Mouse (Mus musculus) bone marrow, adult 2 months (tissue): Measurements from ENCODE around the gene Selenot. TPM values are rescaled to one million over a fixed set of nuclear protein-coding genes. Genes with fewer than 3 reads are reported as not detected.
A peak's percentile ranks its signal among the peaks of the same experiment; 100 is the strongest.
"Not testable (repeated sequence)": the region's sequence is repeated elsewhere in the genome, so short reads cannot be mapped to it uniquely, and the experiment has no call there.

ENCODE experiments used
- H3K27ac ChIP-seq: fragments of 200-500 bp; 2 replicates; pipeline ENCODE4 v1.5.1; 2012; ENCODE audit warnings: low read depth, mild to moderate bottlenecking, control low read depth, inconsistent platforms, low read length; ENCODE audit not compliant: control insufficient read depth, poor library complexity, insufficient read depth
- H3K4me1 ChIP-seq: fragments of 200-500 bp; 2 replicates; pipeline ENCODE4 v1.6.1; 2011; ENCODE audit warnings: low read length; ENCODE audit not compliant: control insufficient read depth, insufficient read depth
- H3K4me3 ChIP-seq: fragments of 200-500 bp; replicated peaks from 2 replicates; pipeline ENCODE3; 2011; ENCODE audit warnings: mild to moderate bottlenecking, low read depth, low read length, control low read depth; ENCODE audit not compliant: control insufficient read depth
- CTCF ChIP-seq: fragments of 200-500 bp; IDR thresholded peaks from 2 replicates; pipeline ENCODE4 v1.5.1; 2011; ENCODE audit warnings: low read length, control low read depth; ENCODE audit not compliant: control insufficient read depth, insufficient read depth
- POLR2A ChIP-seq: fragments of 200-500 bp; IDR thresholded peaks from 2 replicates; pipeline ENCODE4 v1.6.1; 2011; ENCODE audit warnings: low read depth, mild to moderate bottlenecking, control low read depth, low read length, borderline replicate concordance; ENCODE audit not compliant: control insufficient read depth
- WGBS: fragments of 180-500 bp; shearing (Covaris S2); methylation state at CpG from one replicate; pipeline ENCODE4 v1.1.7; 2018; 5-methylcytosine and 5-hydroxymethylcytosine counted together
- polyA plus RNA-seq: library from polyadenylated mRNA; stranded (reverse); fragments of >200 nt; gene quantifications from 2 replicates; pipeline ENCODE4 v1.2.4, GENCODE M21; 2011; ENCODE audit warnings: low replicate concordance; ENCODE audit not compliant: missing spikeins, insufficient read depth, insufficient read length

Selenot gene
- polyA plus RNA-seq, 1 experiment = 31.9 TPM

DNA sequence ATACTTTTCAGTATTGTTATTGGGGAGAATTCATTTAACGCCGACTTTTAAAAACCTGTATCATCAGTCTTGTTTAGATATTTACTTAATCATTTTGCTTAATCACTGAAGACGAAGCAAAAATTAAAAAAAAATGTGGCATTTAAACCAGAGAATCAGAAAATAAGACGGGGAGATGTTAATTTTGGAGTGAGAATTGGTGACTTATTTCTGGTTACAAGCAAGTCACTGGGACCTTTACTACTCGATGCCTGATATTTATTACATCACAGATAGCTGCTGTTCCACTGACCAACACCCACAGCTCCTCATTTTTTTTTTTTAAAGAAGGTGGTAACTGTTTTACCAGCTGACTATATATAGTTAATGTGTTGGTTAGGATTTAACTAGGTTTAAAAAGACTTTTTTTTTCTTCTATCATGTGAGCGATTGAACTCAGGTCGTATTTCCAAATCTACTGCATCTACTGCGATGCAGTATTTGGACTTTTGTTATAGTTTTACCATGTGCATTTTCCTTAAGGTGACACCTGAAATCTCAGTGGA, 1.1 kb downstream of the Selenot start:
- no peak overlapping the region for H3K27ac ChIP-seq
- H3K4me3 ChIP-seq = peak overlapping the region; percentile 42
- TF ChIP-seq POLR2A (no peak), CTCF (no peak)
- 11% methylated on average over 8 of the region's 8 CpGs for WGBS
- no peaks in the 10 kb centered on the region; the same call in 1 of the 2 replicates for H3K4me1 ChIP-seq

DNA sequence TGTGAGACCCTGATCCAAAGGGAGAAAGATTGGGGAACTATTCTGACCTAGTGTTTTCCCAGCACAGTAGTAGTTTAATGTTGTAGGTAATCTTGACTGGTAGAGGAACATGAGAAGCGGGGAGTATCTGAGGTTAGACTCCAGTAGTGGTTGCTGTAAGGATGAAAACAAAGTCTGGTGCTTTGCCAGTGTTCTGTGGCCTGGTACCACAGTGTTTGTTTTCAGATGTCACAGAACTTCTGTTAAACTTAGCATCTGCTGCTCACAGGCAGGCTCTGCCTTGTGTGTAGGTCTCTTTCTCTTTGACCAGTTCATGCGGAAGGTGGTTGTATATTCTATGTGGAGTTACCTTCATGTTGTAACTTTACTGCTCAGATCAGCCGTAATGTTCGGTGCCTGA, 5.1 kb downstream of the Selenot start:
- 34% methylated on average over 4 of the region's 4 CpGs for WGBS
- Histone ChIP-seq H3K4me1 (no peaks in the 10 kb centered on the region; the same call in 1 of the 2 replicates), H3K27ac (no peak overlapping the region), H3K4me3 (no peak overlapping the region)
- TF ChIP-seq CTCF = no peak
- TF ChIP-seq POLR2A = no peak

DNA sequence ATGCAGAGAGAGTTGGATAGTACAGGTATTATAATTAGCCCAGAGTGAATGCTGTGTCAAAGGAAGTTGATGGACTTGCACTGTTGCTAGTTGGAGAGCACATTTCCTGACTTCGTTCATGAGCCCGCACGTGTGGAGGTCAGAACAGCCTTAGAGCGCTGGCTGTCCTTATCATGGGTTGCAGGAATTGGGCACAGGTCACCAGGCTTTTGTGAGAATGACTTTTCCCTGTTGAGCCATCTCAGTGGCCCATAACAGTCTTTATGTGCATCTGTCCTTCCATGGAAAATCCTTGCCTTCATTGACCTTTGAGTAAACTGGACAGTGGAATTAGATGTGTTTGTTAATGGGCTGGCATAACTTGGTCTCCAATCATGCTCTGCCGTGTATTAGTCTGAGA, 5.9 kb downstream of the Selenot start:
- no peak overlapping the region for H3K4me3 ChIP-seq
- TF ChIP-seq POLR2A (no peak), CTCF (no peak)
- 26% methylated on average over 5 of the region's 5 CpGs for WGBS
- H3K4me1 ChIP-seq = no peaks in the 10 kb centered on the region; the same call in 1 of the 2 replicates
- H3K27ac ChIP-seq = no peak overlapping the region

DNA sequence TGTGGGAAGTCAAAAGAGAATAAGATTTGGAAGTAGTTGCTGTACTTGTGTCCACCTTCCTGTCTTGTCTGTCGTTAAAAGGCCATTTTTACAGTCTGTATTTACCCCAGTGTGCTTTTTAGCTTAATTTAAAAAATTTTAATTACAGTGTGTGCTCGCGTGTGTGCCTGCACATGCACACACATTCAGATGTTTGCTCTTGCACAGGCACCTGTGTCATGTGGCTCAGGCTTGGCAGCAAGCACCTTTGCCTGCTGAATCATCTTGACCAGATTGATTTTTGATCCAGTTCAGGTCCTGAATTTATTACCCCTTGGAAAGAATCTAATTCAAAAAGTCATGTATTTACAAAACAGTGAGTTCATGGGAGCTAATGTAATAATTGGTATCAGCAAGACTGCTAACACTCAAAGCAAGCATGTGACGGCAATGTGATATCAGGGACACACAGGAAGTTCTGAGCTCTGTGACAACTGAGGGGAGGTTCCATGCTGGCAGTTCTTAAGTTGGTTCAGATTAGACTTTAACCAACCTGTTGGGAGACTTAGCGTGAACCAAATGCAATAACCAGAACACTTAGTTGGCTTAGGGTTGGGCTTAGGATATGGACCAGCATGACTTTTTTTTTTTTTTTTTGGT, 6.5 kb downstream of the Selenot start:
- H3K27ac ChIP-seq = no peak overlapping the region
- H3K4me1 ChIP-seq = no peaks in the 10 kb centered on the region; the same call in 1 of the 2 replicates

DNA sequence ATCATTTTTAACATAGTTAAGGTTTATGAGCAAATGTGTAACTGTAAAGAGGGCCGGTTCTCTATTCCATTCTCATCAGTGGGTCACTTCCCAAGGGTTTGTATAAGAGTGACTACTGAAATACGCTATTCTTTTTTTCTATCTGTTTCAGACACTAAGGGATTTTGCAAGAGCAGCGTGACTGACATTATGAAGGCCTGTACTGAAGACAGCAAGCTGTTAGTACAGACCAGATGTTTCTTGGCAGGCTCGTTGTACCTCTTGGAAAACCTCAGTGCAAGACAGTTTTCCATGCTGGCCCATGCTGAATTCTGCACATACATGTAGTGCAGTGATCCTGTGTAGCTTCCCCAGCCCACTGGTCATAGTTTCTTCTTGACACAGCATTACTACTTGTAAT, 14.1 kb downstream of the Selenot start:
- 92% methylated on average over 4 of the region's 4 CpGs for WGBS
- not testable (repeated sequence) for H3K4me1 ChIP-seq, H3K4me3 ChIP-seq, H3K27ac ChIP-seq

More for the DNA sequence above, 6.5 kb downstream of the Selenot start:
- H3K4me3 ChIP-seq = no peak overlapping the region
- TF ChIP-seq CTCF (no peak), POLR2A (no peak)
- 58% methylated on average over 5 of the region's 5 CpGs for WGBS

DNA sequence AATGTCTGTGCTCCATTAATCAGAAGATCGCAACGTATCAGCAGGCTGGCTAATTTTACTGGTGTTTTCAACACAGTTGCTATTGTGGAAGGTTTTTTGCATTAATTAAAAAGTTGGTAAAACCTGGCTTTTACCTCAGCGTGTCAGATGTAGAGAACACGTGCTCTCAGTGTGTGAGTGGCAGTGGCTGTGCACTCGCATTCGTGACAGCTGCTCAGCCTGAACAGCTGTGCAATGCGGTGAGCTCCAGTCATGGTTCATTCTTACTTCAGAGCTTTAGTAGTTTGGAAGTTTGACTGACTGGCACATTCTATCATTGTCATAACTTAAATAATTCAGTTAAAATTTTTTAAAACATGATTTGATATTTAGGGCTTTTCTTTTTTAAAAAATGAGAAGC, 16.2 kb downstream of the Selenot start:
- WGBS = 91% methylated on average over 7 of the region's 7 CpGs
- H3K27ac ChIP-seq, H3K4me1 ChIP-seq, H3K4me3 ChIP-seq: not testable (repeated sequence)

DNA sequence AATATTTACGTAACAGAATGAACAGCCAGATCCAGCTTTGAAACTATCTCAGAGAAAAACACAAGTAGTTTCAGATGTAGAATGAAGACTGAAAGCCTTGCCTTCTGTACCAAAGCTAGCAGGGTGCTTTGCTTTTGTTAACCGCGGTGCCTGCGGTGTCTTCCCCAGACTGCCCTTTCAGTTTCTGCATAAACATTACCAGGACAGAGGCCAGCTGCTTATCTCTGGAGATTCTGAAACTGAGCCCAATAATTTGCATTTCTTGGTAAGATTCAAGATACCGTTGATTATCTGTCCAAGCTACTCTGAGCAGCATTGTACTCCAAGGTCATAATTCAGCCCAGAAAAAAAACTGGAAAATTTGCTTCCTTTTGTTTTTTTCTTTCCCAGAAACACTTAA, 17.2 kb downstream of the Selenot start:
- WGBS = 87% methylated on average over 5 of the region's 5 CpGs
- Histone ChIP-seq H3K4me1 (no peaks in the 10 kb centered on the region), H3K4me3 (no peak overlapping the region), H3K27ac (no peak overlapping the region)
- no peak for TF ChIP-seq CTCF
- TF ChIP-seq POLR2A = no peak

DNA sequence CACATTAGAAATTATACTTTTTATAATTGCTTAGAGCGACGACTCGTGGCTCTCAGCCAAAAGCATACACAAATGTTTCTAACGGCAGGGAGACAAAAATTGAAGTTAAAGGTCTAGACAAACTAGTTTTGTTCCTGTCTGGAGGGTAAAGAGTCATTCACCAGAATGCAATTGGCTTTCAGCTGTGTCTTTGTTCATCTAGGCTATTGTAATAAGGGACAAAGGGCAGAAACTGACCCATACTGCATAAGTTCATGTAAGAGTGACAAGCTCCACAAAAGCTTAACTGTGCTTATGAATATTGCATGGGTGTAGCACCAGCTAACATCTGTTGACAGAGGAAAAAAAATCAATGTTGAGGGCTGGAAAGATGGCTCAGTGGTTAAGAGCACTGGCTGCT, 32.1 kb downstream of the Selenot start:
- 78% methylated on average over 4 of the region's 4 CpGs for WGBS
- TF ChIP-seq POLR2A (no peak), CTCF (no peak)
- Histone ChIP-seq H3K4me1 (no peaks in the 10 kb centered on the region), H3K4me3 (no peak overlapping the region), H3K27ac (no peak overlapping the region)

DNA sequence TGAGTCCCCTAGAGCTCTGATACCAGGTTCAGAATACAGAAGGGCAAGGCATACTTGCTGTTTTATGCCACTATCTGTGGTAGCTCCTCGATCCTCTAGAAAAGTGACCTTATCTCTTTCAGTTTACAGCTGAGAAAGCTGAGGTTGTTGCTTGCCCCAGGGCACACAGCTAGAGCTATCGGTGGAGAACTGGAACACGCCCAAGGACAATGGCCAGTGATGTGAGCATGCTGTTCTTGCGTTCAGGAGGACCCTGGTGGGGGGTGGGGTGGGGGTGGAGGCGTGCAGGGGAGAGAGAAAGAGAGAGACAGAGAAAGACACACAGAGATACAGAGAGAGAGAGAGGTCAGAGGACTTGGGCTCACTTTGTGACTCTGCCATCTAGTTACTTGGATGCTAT, 33.5 kb downstream of the Selenot start:
- H3K4me3 ChIP-seq = no peak overlapping the region
- H3K4me1 ChIP-seq = no peaks in the 10 kb centered on the region
- H3K27ac ChIP-seq = no peak overlapping the region
- TF ChIP-seq CTCF (no peak), POLR2A (no peak)
- WGBS = 83% methylated on average over 5 of the region's 5 CpGs
